ENCODE assay signal across 18 mouse cellular contexts in the genomic region with DNA sequence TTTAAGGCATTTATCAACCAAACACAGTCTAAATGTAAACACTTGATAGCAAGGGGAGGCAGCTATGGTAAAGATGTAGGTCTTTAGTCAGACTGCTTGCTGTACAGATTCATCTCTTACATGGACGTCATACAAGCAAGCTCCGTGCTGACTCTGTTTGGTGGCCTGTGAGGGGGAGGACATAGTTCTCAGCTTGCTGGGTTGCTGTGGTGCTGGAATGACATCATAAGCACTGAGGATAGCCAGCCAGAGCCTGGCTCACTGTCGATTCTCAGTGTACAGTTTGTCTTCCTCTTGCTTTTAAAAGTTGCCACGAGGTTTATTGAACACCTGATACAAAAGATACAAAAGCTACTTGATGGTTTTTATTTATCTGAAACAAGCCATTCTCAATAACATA.
A peak's percentile ranks its signal among the peaks of the same experiment; 100 is the strongest.
DNase-seq lines count a peak whose midpoint lies in the region; ATAC-seq lines count a peak whose summit lies in the region.
"Had no signal": no experiment of that assay in that cellular context is flagged by ENCODE, and none has a peak within 500 bp of the region (broad histone marks: within the 10 kb centered on the region; RNA-seq: fewer than 3 reads in every experiment).

No protein-coding gene starts in this region.

- peak; percentile 93 for ATAC-seq in frontal cortex, adult (ENCODE audit: low TSS enrichment)
- ATAC-seq: forebrain, embryonic 16.5 days; inflammation-experienced regulatory T-cells, adult 6 months had no signal

- no peak for DNase-seq in frontal cortex, postnatal 25 days (ENCODE audit: low spot score in 2 of 2)
- DNase-seq in left cerebral cortex, adult 18-20 months (ENCODE audit: low spot score in 2 of 2): peak; percentile 44 to 56
- no peak for DNase-seq in left cerebral cortex, adult 11 months (ENCODE audit: low spot score)
- peak; percentile 49 to 50 for DNase-seq in right cerebral cortex, adult 2 months (ENCODE audit: low spot score in 2 of 2)
- peak; percentile 28 for DNase-seq in telencephalon, adult 2 months (ENCODE audit: low read depth, low spot score)
- no peak for DNase-seq in thymus, postnatal 10 days (ENCODE audit: low spot score in 2 of 2)
- DNase-seq: adrenal gland, postnatal 10 days; cerebellum, adult 11-12 months; cerebellum, postnatal 14 days; gastrocnemius, postnatal 25 days; heart, adult 11 months; kidney, adult 11 months; kidney, postnatal 14 days; layer of hippocampus, postnatal 36 days; thymus, postnatal 25 days had no signal

Comparison
In these comparisons a context has a peak if more than half of its experiments do, and no peak if none do; other contexts are left out.
1. DNase-seq: peak in left cerebral cortex, adult 18-20 months (2 of 2), right cerebral cortex, adult 2 months (2 of 2) and telencephalon, adult 2 months (single experiment); none in frontal cortex, postnatal 25 days (0 of 2), left cerebral cortex, adult 11 months (single experiment) and thymus, postnatal 10 days (0 of 2).